Mouse (Mus musculus): ENCODE measurements around the gene Cd200r3. TPM values are rescaled to one million over a fixed set of nuclear protein-coding genes. Genes with fewer than 3 reads are reported as not detected.

Cd200r3 gene
- polyA plus RNA-seq (2017; shearing (Covaris generic)), result 3.8 TPM

DNA sequence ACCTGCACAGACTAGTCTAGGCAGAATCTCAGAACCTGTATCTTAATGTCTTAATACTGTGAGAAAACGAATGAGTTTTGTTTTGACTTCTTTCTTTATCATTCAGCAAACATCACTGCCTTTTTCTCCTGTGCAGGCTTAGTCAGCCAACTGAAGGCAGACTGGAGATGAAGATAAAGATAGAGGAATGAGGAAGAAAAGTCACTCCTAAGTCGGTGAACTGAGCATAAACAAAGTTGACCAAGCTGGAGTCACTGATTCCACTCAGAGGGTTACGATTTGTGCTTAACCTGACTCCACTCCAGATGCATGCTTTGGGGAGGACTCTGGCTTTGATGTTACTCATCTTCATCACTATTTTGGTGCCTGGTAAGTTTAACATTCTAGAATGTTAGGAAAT is at the start of gene Cd200r3:
Cd200r3 (plus strand) TSS at position 211 of the 400 bp plus-strand sequence.

Other genes starting within 250 kb of the Cd200r3 start
- 8.0 TPM for gene Nepro, start 219.4 kb upstream of the Cd200r3 start, polyA plus RNA-seq (2017; shearing (Covaris generic))
- 13.0 TPM for gene Gtpbp8, start 197.3 kb upstream of the Cd200r3 start, polyA plus RNA-seq (2017; shearing (Covaris generic))
- 7.6 TPM for gene Cd200r1, start 177.9 kb upstream of the Cd200r3 start, polyA plus RNA-seq (2017; shearing (Covaris generic))
- gene Cd200r4, start 131.9 kb upstream of the Cd200r3 start, polyA plus RNA-seq (2017; shearing (Covaris generic)), result 4.9 TPM
- not detected for gene Cd200r2, start 76.6 kb upstream of the Cd200r3 start, polyA plus RNA-seq (2017; shearing (Covaris generic))
- gene Ccdc80, start 149.7 kb downstream of the Cd200r3 start, polyA plus RNA-seq (2017; shearing (Covaris generic)), result not detected
- 30.9 TPM for gene Slc35a5, start 215.0 kb downstream of the Cd200r3 start, polyA plus RNA-seq (2017; shearing (Covaris generic))
- gene Atg3, start 215.1 kb downstream of the Cd200r3 start, polyA plus RNA-seq (2017; shearing (Covaris generic)), result 78.9 TPM

All from naive thymus-derived CD4-positive, alpha-beta T cell, adult 5 months (primary cell).